15 mouse cellular contexts compared by ENCODE assay signal in the genomic region with DNA sequence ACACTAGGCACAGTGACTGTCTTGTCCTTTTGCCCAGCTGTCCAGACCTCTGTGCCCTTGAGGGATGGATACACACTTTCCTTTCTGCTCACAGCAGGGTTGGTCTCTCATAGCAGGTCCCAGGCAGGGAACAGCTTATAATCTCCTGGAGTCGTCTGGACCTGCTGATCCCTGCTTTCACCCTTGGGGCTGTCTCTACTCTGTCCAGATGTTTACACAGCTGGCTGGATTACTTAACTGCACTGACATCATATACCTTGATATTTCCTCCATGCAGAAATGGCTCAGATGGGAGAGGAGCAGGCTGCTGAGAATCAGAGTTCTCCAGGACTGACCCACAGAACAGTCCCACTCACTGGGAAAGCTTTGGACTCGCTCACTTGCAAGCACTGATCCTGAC.
DNase-seq lines count a peak whose midpoint lies in the region; ATAC-seq and TF ChIP-seq lines count a peak whose summit lies in the region.
"Had no signal": no experiment of that assay in that cellular context is flagged by ENCODE, and none has a peak within 500 bp of the region (broad histone marks: within the 10 kb centered on the region; RNA-seq: fewer than 3 reads in every experiment).

No protein-coding gene starts in this region.

- no peak for TF ChIP-seq POLR2A in thymus, adult 2 months (IDR thresholded peaks at IDR 0.05; ENCODE audit: control insufficient read depth, extremely low read depth, insufficient read depth, low read length, poor library complexity)

- H3K9ac ChIP-seq in limb, embryonic 13.5 days, result no peak overlapping the region
- H3K9ac ChIP-seq: hindbrain, embryonic 12.5 days; stomach, embryonic 15.5 days had no signal

- H3K27ac ChIP-seq in limb, embryonic 13.5 days, result peak overlapping the region; percentile 80
- H3K27ac ChIP-seq in thymus, adult 2 months (ENCODE audit: control insufficient read depth, insufficient read depth, low read length), result no peak overlapping the region
- H3K27ac ChIP-seq: hindbrain, embryonic 12.5 days; stomach, embryonic 15.5 days had no signal

- no peak for TF ChIP-seq CTCF in thymus, adult 2 months (IDR thresholded peaks at IDR 0.05; ENCODE audit: borderline replicate concordance, control insufficient read depth, extremely low read depth, insufficient read depth, low read length, poor library complexity)

- intact Hi-C loops in heart, postnatal 36 days (cut with DNase I), result no loop called here

- H3K27me3 ChIP-seq in limb, embryonic 13.5 days, result no peaks in the 10 kb centered on the region
- no peaks in the 10 kb centered on the region for H3K27me3 ChIP-seq in thymus, adult 2 months (ENCODE audit: control insufficient read depth, insufficient read depth, low read length)
- H3K27me3 ChIP-seq: hindbrain, embryonic 12.5 days; Patski; stomach, embryonic 15.5 days had no signal

- ATAC-seq in limb, embryonic 13.5 days (ENCODE audit: low FRiP score, low read depth), result peak; percentile 89
- ATAC-seq: Patski had no signal

- peak; percentile 96 for DNase-seq in heart, adult 11 months
- no peak for DNase-seq in heart, postnatal 36 days
- peak; percentile 61 for DNase-seq in NIH3T3 (ENCODE audit: low read depth)
- peak; percentile 47 to 74 for DNase-seq in heart, adult 9 months (ENCODE audit: low spot score in 2 of 2)
- DNase-seq in thymus, adult 2 months, result no peak
- no peak for DNase-seq in layer of hippocampus, postnatal 25 days (ENCODE audit: extremely low spot score in 1 of 2, low spot score in 1 of 2)
- no peak for DNase-seq in kidney, adult 9 months
- DNase-seq: adrenal gland, adult 8-10 months; kidney, postnatal 25 days; lung, adult 2 months had no signal

- H3K4me1 ChIP-seq in limb, embryonic 13.5 days, result peaks cover 49% of the 10 kb centered on the region
- peaks cover 21% of the 10 kb centered on the region for H3K4me1 ChIP-seq in thymus, adult 2 months (replicated peaks; ENCODE audit: control insufficient read depth, insufficient read depth, low read length)
- H3K4me1 ChIP-seq: hindbrain, embryonic 12.5 days; megakaryocyte, embryonic 14.5 days had no signal

- WGBS in limb, embryonic 13.5 days, result 34% methylated on average over 2 of the region's 2 CpGs
- 98% methylated on average over 2 of the region's 2 CpGs for WGBS in thymus, adult 2 months

- H3K36me3 ChIP-seq in limb, embryonic 13.5 days, result no peaks in the 10 kb centered on the region
- H3K36me3 ChIP-seq in thymus, adult 2 months (ENCODE audit: control insufficient read depth, insufficient read depth, low read length), result no peaks in the 10 kb centered on the region
- H3K36me3 ChIP-seq: hindbrain, embryonic 12.5 days; stomach, embryonic 15.5 days had no signal

- no peak overlapping the region for H3K4me2 ChIP-seq in limb, embryonic 13.5 days (replicated peaks)
- H3K4me2 ChIP-seq: hindbrain, embryonic 12.5 days; stomach, embryonic 15.5 days had no signal

- H3K9me3 ChIP-seq in limb, embryonic 13.5 days, result no peaks in the 10 kb centered on the region
- H3K9me3 ChIP-seq: hindbrain, embryonic 12.5 days; megakaryocyte, embryonic 14.5 days; stomach, embryonic 15.5 days had no signal

- no peak overlapping the region for H3K4me3 ChIP-seq in limb, embryonic 13.5 days
- no peak overlapping the region for H3K4me3 ChIP-seq in thymus, adult 2 months (ENCODE audit: control insufficient read depth, insufficient read depth, low read length)
- H3K4me3 ChIP-seq: hindbrain, embryonic 12.5 days; megakaryocyte, embryonic 14.5 days; stomach, embryonic 15.5 days had no signal

Comparison
In these comparisons a context has a peak if more than half of its experiments do, and no peak if none do; other contexts are left out.
1. DNase-seq: peak in heart, adult 11 months (single experiment), NIH3T3 (single experiment) and heart, adult 9 months (2 of 2); none in heart, postnatal 36 days (0 of 2), thymus, adult 2 months (single experiment), layer of hippocampus, postnatal 25 days (0 of 2) and kidney, adult 9 months (single experiment).